Mouse (Mus musculus) liver, adult 2 months (tissue): Measurements from ENCODE around the gene Slc16a3.

ENCODE experiments used
- CTCF ChIP-seq: fragments of 200-500 bp; IDR thresholded peaks from 2 replicates; pipeline ENCODE4 v1.5.1; 2011; ENCODE audit warnings: low read depth, low read length, control low read depth
- POLR2A ChIP-seq: fragments of 200-500 bp; IDR thresholded peaks from 2 replicates; pipeline ENCODE4 v1.6.1; 2011; ENCODE audit warnings: low read length, control low read depth; ENCODE audit not compliant: insufficient read depth; ENCODE audit errors: extremely low read depth

- no peak for TF ChIP-seq POLR2A
- TF ChIP-seq CTCF = no peak
Measured at GRCm38 (mm10) chr11:120951731-120952730, 3.8 kb downstream of the Slc16a3 start.
